Mouse (Mus musculus): ENCODE measurements around the gene Fgfr4.
"Not testable (repeated sequence)": the region's sequence is repeated elsewhere in the genome, so short reads cannot be mapped to it uniquely, and the experiment has no call there.

The Fgfr4 gene

GRCm38 (mm10) chr13:55172336-55172770 is 19.9 kb downstream of the Fgfr4 start:
- DNase-seq (ENCODE audit: low spot score) = no peak

GRCm38 (mm10) chr13:55174347-55174746 is 21.9 kb downstream of the Fgfr4 start:
- no peak for DNase-seq (ENCODE audit: low spot score)

GRCm38 (mm10) chr13:55176265-55176664 is 23.8 kb downstream of the Fgfr4 start:
- DNase-seq (ENCODE audit: low spot score) = no peak

- no peak for DNase-seq (ENCODE audit: low spot score)
These were observed 25.6 kb downstream of the Fgfr4 start for GRCm38 (mm10) chr13:55177903-55178496.

GRCm38 (mm10) chr13:55178556-55178955 is 26.1 kb downstream of the Fgfr4 start:
- DNase-seq (ENCODE audit: low spot score) = peak; percentile 69

- no peak for DNase-seq (ENCODE audit: low spot score)
These were observed 27.2 kb downstream of the Fgfr4 start for GRCm38 (mm10) chr13:55179591-55179990.

- no peak for DNase-seq (ENCODE audit: low spot score)
These were observed 29.3 kb downstream of the Fgfr4 start for GRCm38 (mm10) chr13:55181786-55182172.

- DNase-seq (ENCODE audit: low spot score) = peak; percentile 72
These were observed 29.9 kb downstream of the Fgfr4 start for GRCm38 (mm10) chr13:55182173-55182894.

GRCm38 (mm10) chr13:55183382-55183781 is 30.9 kb downstream of the Fgfr4 start:
- no peak for DNase-seq (ENCODE audit: low spot score)

- DNase-seq (ENCODE audit: low spot score) = not testable (repeated sequence)
These were observed 34.6 kb downstream of the Fgfr4 start for GRCm38 (mm10) chr13:55187062-55187461.

GRCm38 (mm10) chr13:55189531-55190107 is 37.2 kb downstream of the Fgfr4 start:
- no peak for DNase-seq (ENCODE audit: low spot score)

GRCm38 (mm10) chr13:55190121-55190868 is 37.9 kb downstream of the Fgfr4 start:
- DNase-seq (ENCODE audit: low spot score) = peak; percentile 94

- DNase-seq (ENCODE audit: low spot score) = no peak
These were observed 39.1 kb downstream of the Fgfr4 start for GRCm38 (mm10) chr13:55191535-55191934.

GRCm38 (mm10) chr13:55202758-55203157 is 50.3 kb downstream of the Fgfr4 start:
- DNase-seq (ENCODE audit: low spot score) = not testable (repeated sequence)

- no peak for DNase-seq (ENCODE audit: low spot score)
These were observed 51.3 kb downstream of the Fgfr4 start for GRCm38 (mm10) chr13:55203740-55204139.

- no peak for DNase-seq (ENCODE audit: low spot score)
These were observed 52.4 kb downstream of the Fgfr4 start for GRCm38 (mm10) chr13:55204667-55205389.

- DNase-seq (ENCODE audit: low spot score) = no peak
These were observed 53.2 kb downstream of the Fgfr4 start for GRCm38 (mm10) chr13:55205448-55206205.

- no peak for DNase-seq (ENCODE audit: low spot score)
These were observed 56.6 kb downstream of the Fgfr4 start for GRCm38 (mm10) chr13:55208837-55209648.

- no peak for DNase-seq (ENCODE audit: low spot score)
These were observed 57.3 kb downstream of the Fgfr4 start, which contains the start of gene Nsd1 for GRCm38 (mm10) chr13:55209649-55210192. Nsd1 (plus strand) TSS chr13:55209782.

Data from ovary, postnatal 36 days (tissue).